Mouse (Mus musculus): Measurements from ENCODE around the gene Cep295. TPM values are rescaled to one million over a fixed set of nuclear protein-coding genes. Genes with fewer than 3 reads are reported as not detected.
A peak's percentile ranks its signal among the peaks of the same experiment; 100 is the strongest.

The Cep295 gene
- total and polyA plus RNA-seq, 3 experiments = 57.0 to 1,483 (median 73.3) TPM

DNA sequence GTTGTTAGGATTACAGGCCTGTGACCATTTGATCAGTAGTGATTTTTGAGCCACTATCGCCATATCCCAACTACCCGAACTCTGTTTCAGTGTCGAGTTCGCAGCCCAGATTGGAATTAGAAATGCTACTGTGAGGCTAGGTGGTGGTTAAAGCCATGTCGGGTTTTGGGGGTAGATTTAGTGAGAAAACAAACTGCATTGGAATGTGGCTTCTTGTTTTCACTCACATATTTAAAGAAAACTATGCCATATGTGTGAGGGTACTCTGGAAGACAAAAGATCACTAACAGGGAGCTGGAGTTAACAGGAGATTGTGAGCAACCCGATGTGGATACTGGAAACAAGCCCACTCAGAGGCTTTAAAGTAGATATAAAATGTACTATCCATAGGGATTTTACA, 50.3 kb downstream of the Cep295 start:
- peak overlapping the region; percentile 90 for H3K9ac ChIP-seq (ENCODE audit: control insufficient read depth, low read depth, low read length, poor library complexity, severe bottlenecking)
- TF ChIP-seq RAD21 (IDR thresholded peaks at IDR 0.05; ENCODE audit: low read depth, low read length) = no peak
- 0 out of 4 replicates have a peak, but pooled peaks of 1 of the 2 experiments have one; percentile 44 for TF ChIP-seq POLR2A (IDR thresholded peaks at IDR 0.05; ENCODE audit: control insufficient read depth in 1 of 2, insufficient read depth in 1 of 2, low read depth in 1 of 2, low read length in 2 of 2, poor library complexity in 1 of 2)
- TF ChIP-seq ZC3H11A (IDR thresholded peaks at IDR 0.05; ENCODE audit: low read depth, low read length) = no peak
- TF ChIP-seq BHLHE40 (IDR thresholded peaks at IDR 0.05; ENCODE audit: borderline replicate concordance, low read depth, low read length) = no peak
- peaks cover 57% of the 10 kb centered on the region for H3K79me2 ChIP-seq (ENCODE audit: control insufficient read depth, insufficient read depth, low read length, poor library complexity)
- peak overlapping the region; percentile 60 to 73 for H3K4me3 ChIP-seq (ENCODE audit: control insufficient read depth in 1 of 2, insufficient read depth in 1 of 2, low read depth in 2 of 2, low read length in 2 of 2)
- DNase-seq (ENCODE audit: low read depth, low spot score) = peak; percentile 66
- H3K9me3 ChIP-seq (replicated peaks; ENCODE audit: insufficient read depth, low read length) = no peaks in the 10 kb centered on the region
- H3K27ac ChIP-seq (ENCODE audit: control insufficient read depth, low read depth, low read length) = peak overlapping the region; percentile 89
- peaks cover 24 to 37% of the 10 kb centered on the region in 2 experiments for H3K4me1 ChIP-seq (ENCODE audit: control insufficient read depth in 1 of 2, insufficient read depth in 2 of 2, low read length in 2 of 2)
- peaks cover 47 to 68% of the 10 kb centered on the region in 2 experiments for H3K36me3 ChIP-seq (ENCODE audit: control insufficient read depth in 1 of 2, insufficient read depth in 2 of 2, low read length in 2 of 2)
- H3K27me3 ChIP-seq (ENCODE audit: control insufficient read depth in 1 of 2, insufficient read depth in 2 of 2, low read length in 2 of 2) = no peaks in the 10 kb centered on the region

GRCm38 (mm10) chr9:15306398-15307119, 51.0 kb downstream of the Cep295 start, which contains the start of gene 4931406C07Rik:
Gene 4931406C07Rik, minus strand, starts transcription at chr9:15306448.
- peaks cover 42 to 61% of the 10 kb centered on the region in 2 experiments for H3K36me3 ChIP-seq (ENCODE audit: control insufficient read depth in 1 of 2, insufficient read depth in 2 of 2, low read length in 2 of 2)
- DNase-seq (ENCODE audit: low read depth, low spot score) = peak; percentile 77
- peaks cover 22 to 32% of the 10 kb centered on the region in 2 experiments for H3K4me1 ChIP-seq (ENCODE audit: control insufficient read depth in 1 of 2, insufficient read depth in 2 of 2, low read length in 2 of 2)
- H3K9me3 ChIP-seq (replicated peaks; ENCODE audit: insufficient read depth, low read length) = no peaks in the 10 kb centered on the region
- TF ChIP-seq GATA1 (IDR thresholded peaks at IDR 0.05; ENCODE audit: low read depth, low read length) (no peak), UBTF (IDR thresholded peaks at IDR 0.05; ENCODE audit: borderline replicate concordance, insufficient read depth, low read depth, low read length) (no peak), GABPA (IDR thresholded peaks at IDR 0.05; ENCODE audit: low read depth, low read length) (no peak), NRF1 (IDR thresholded peaks at IDR 0.05; ENCODE audit: insufficient read depth, low read depth, low read length, poor library complexity, severe bottlenecking) (no peak), RAD21 (IDR thresholded peaks at IDR 0.05; ENCODE audit: low read depth, low read length) (no peak), SIN3A (IDR thresholded peaks at IDR 0.05; ENCODE audit: low read length) (no peak), ZNF384 (IDR thresholded peaks at IDR 0.05; ENCODE audit: low read depth, low read length) (no peak), NELFE (IDR thresholded peaks at IDR 0.05; ENCODE audit: low read depth, low read length) (no peak)
- peak within 1 kb of the TSS; percentile 60 to 73 for H3K4me3 ChIP-seq (ENCODE audit: control insufficient read depth in 1 of 2, insufficient read depth in 1 of 2, low read depth in 2 of 2, low read length in 2 of 2)
- H3K79me2 ChIP-seq (ENCODE audit: control insufficient read depth, insufficient read depth, low read length, poor library complexity) = peaks cover 55% of the 10 kb centered on the region
- peak within 1 kb of the TSS; percentile 89 for H3K27ac ChIP-seq (ENCODE audit: control insufficient read depth, low read depth, low read length)
- peak within 1 kb of the TSS; percentile 90 for H3K9ac ChIP-seq (ENCODE audit: control insufficient read depth, low read depth, low read length, poor library complexity, severe bottlenecking)
- H3K27me3 ChIP-seq (ENCODE audit: control insufficient read depth in 1 of 2, insufficient read depth in 2 of 2, low read length in 2 of 2) = no peaks in the 10 kb centered on the region

Data from MEL (cell line).